ENCODE assay signal across 10 mouse cellular contexts in genomic region chr8:119717765-119718164, GRCm38 (mm10). TPM values are rescaled to one million over a fixed set of nuclear protein-coding genes. Genes with fewer than 3 reads are reported as not detected.
DNase-seq lines count a peak whose midpoint lies in the region; ATAC-seq and TF ChIP-seq lines count a peak whose summit lies in the region.
"Had no signal": no experiment of that assay in that cellular context is flagged by ENCODE, and none has a peak within 500 bp of the region (broad histone marks: within the 10 kb centered on the region; RNA-seq: fewer than 3 reads in every experiment).

No protein-coding gene starts in this region.

- H3K36me3 ChIP-seq in hindbrain, embryonic 11.5 days (ENCODE audit: control insufficient read depth, insufficient read depth, low read length), result no peaks in the 10 kb centered on the region
- no peaks in the 10 kb centered on the region for H3K36me3 ChIP-seq in hindbrain, embryonic 13.5 days
- no peaks in the 10 kb centered on the region for H3K36me3 ChIP-seq in stomach, postnatal 0 days (ENCODE audit: control insufficient read depth, insufficient read depth, low read length)
- H3K36me3 ChIP-seq: limb, embryonic 13.5 days; stomach, embryonic 15.5 days had no signal

- no peak overlapping the region for H3K9ac ChIP-seq in hindbrain, embryonic 11.5 days (ENCODE audit: low read depth, low read length)
- H3K9ac ChIP-seq in hindbrain, embryonic 13.5 days, result no peak overlapping the region
- no peak overlapping the region for H3K9ac ChIP-seq in stomach, postnatal 0 days (ENCODE audit: low read length)
- H3K9ac ChIP-seq: limb, embryonic 13.5 days; stomach, embryonic 15.5 days had no signal

- WGBS in hindbrain, embryonic 11.5 days, result 59% methylated on average over 9 of the region's 9 CpGs
- WGBS in hindbrain, embryonic 13.5 days, result 59% methylated on average over 9 of the region's 9 CpGs
- WGBS in stomach, postnatal 0 days, result 62% methylated on average over 9 of the region's 9 CpGs

- no peak for ATAC-seq in hindbrain, embryonic 11.5 days (ENCODE audit: low FRiP score)
- ATAC-seq in hindbrain, embryonic 13.5 days (ENCODE audit: low FRiP score), result no peak
- no peak for ATAC-seq in stomach, postnatal 0 days (ENCODE audit: low FRiP score, low TSS enrichment)

- no peak overlapping the region for H3K4me2 ChIP-seq in hindbrain, embryonic 11.5 days (replicated peaks; ENCODE audit: low read depth, low read length)
- H3K4me2 ChIP-seq in hindbrain, embryonic 13.5 days, result no peak overlapping the region
- H3K4me2 ChIP-seq in stomach, postnatal 0 days (replicated peaks; ENCODE audit: low read depth), result no peak overlapping the region
- H3K4me2 ChIP-seq: limb, embryonic 13.5 days; stomach, embryonic 15.5 days had no signal

- TF ChIP-seq CTCF in stomach, postnatal 0 days (IDR thresholded peaks at IDR 0.05; ENCODE audit: low read depth), result peak; percentile 76

- H3K9me3 ChIP-seq in hindbrain, embryonic 11.5 days (ENCODE audit: control insufficient read depth, low read length), result no peaks in the 10 kb centered on the region
- no peaks in the 10 kb centered on the region for H3K9me3 ChIP-seq in hindbrain, embryonic 13.5 days
- no peaks in the 10 kb centered on the region for H3K9me3 ChIP-seq in stomach, postnatal 0 days (ENCODE audit: control insufficient read depth, low read length)
- H3K9me3 ChIP-seq: limb, embryonic 13.5 days; stomach, embryonic 15.5 days had no signal

- DNase-seq in hindbrain, embryonic 11.5 days (ENCODE audit: low spot score), result peak; percentile 59
- peak; percentile 48 for DNase-seq in CD4-positive helper T cell, adult 2 months (ENCODE audit: low read depth, low spot score)
- peak; percentile 8 for DNase-seq in brain, adult 2 months (ENCODE audit: low read depth, low spot score)
- DNase-seq in lung, adult 18-20 months, result peak; percentile 47 to 69
- peak; percentile 38 for DNase-seq in stomach, postnatal 0 days (ENCODE audit: low spot score)
- no peak for DNase-seq in gastrocnemius, postnatal 4 days (ENCODE audit: low spot score in 2 of 2)
- DNase-seq in adipocyte (ENCODE audit: low spot score), result no peak

- H3K4me1 ChIP-seq in hindbrain, embryonic 11.5 days (replicated peaks; ENCODE audit: control insufficient read depth, insufficient read depth, low read length), result no peaks in the 10 kb centered on the region
- H3K4me1 ChIP-seq in hindbrain, embryonic 13.5 days (replicated peaks), result peaks cover 4% of the 10 kb centered on the region; the same call in 1 of the 2 replicates
- H3K4me1 ChIP-seq in stomach, postnatal 0 days (replicated peaks; ENCODE audit: control insufficient read depth, insufficient read depth), result peaks cover 3% of the 10 kb centered on the region; the same call in 1 of the 2 replicates

- TF ChIP-seq EP300 in stomach, postnatal 0 days (optimal IDR thresholded peaks at IDR 0.05), result no peak

- H3K27me3 ChIP-seq in hindbrain, embryonic 11.5 days (ENCODE audit: control insufficient read depth, insufficient read depth, low read length), result no peaks in the 10 kb centered on the region
- 0 out of 2 replicates have a peak, but pooled peaks cover 3% of the 10 kb centered on the region for H3K27me3 ChIP-seq in hindbrain, embryonic 13.5 days
- H3K27me3 ChIP-seq in stomach, postnatal 0 days (ENCODE audit: control insufficient read depth, insufficient read depth, low read length), result no peaks in the 10 kb centered on the region
- H3K27me3 ChIP-seq: limb, embryonic 13.5 days; stomach, embryonic 15.5 days had no signal

- H3K4me3 ChIP-seq in hindbrain, embryonic 11.5 days (ENCODE audit: low read depth, low read length), result no peak overlapping the region
- no peak overlapping the region for H3K4me3 ChIP-seq in hindbrain, embryonic 13.5 days
- no peak overlapping the region for H3K4me3 ChIP-seq in stomach, postnatal 0 days (ENCODE audit: low read depth, low read length)
- H3K4me3 ChIP-seq: limb, embryonic 13.5 days; stomach, embryonic 15.5 days had no signal

- H3K27ac ChIP-seq in hindbrain, embryonic 11.5 days (ENCODE audit: low read depth, low read length), result no peak overlapping the region
- H3K27ac ChIP-seq in hindbrain, embryonic 13.5 days, result no peak overlapping the region
- 0 out of 2 replicates have a peak overlapping the region, but pooled peaks have one; percentile 40 for H3K27ac ChIP-seq in stomach, postnatal 0 days (replicated peaks)
- H3K27ac ChIP-seq: limb, embryonic 13.5 days; stomach, embryonic 15.5 days had no signal

RNA-seq across cellular contexts. Expression of gene Atp2c2, which starts 18.0 kb away (rescaled TPM):
- polyA plus RNA-seq in hindbrain, embryonic 11.5 days (2014; fragmentation: Nextera tagmentation; extraction: Ambion mirVana), result 0.40 and 0.96 TPM in 2 replicates
- 0.21 TPM in 1 of 2 replicates, not detected in the other for polyA plus RNA-seq in hindbrain, embryonic 13.5 days (2015; fragmentation: Nextera tagmentation; extraction: Ambion mirVana)
- 7.7 and 8.8 TPM in 2 replicates for polyA plus RNA-seq in stomach, postnatal 0 days (2015; fragmentation: Nextera tagmentation; extraction: Ambion mirVana)
- not detected for total RNA-seq in gastrocnemius, postnatal 4 days (2021)

RNA-seq across cellular contexts. Expression of gene Wfdc1, which starts 51.6 kb away (rescaled TPM):
- 3.6 and 4.6 TPM in 2 replicates for polyA plus RNA-seq in hindbrain, embryonic 11.5 days (2014; fragmentation: Nextera tagmentation; extraction: Ambion mirVana)
- 3.3 and 3.5 TPM in 2 replicates for polyA plus RNA-seq in hindbrain, embryonic 13.5 days (2015; fragmentation: Nextera tagmentation; extraction: Ambion mirVana)
- 58.0 and 61.0 TPM in 2 replicates for polyA plus RNA-seq in stomach, postnatal 0 days (2015; fragmentation: Nextera tagmentation; extraction: Ambion mirVana)
- 10 to 100 TPM; 56.9 to 59.7 TPM for total RNA-seq in gastrocnemius, postnatal 4 days (2021)

Comparison
In these comparisons a context has a peak if more than half of its experiments do, and no peak if none do; other contexts are left out.
1. DNase-seq: peak in hindbrain, embryonic 11.5 days (single experiment), CD4-positive helper T cell, adult 2 months (single experiment), brain, adult 2 months (single experiment), lung, adult 18-20 months (2 of 2) and stomach, postnatal 0 days (single experiment); none in gastrocnemius, postnatal 4 days (0 of 2) and adipocyte (single experiment).
2. RNA of gene Wfdc1, which starts 51.6 kb away (polyA plus RNA-seq): 58.0 to 61.0 TPM in stomach, postnatal 0 days; 3.6 to 4.6 TPM in hindbrain, embryonic 11.5 days and 3.3 to 3.5 TPM in hindbrain, embryonic 13.5 days; every median in the first group is over 10 times any median in the second.